Mouse (Mus musculus): ENCODE data around the gene Pygb.

DNA sequence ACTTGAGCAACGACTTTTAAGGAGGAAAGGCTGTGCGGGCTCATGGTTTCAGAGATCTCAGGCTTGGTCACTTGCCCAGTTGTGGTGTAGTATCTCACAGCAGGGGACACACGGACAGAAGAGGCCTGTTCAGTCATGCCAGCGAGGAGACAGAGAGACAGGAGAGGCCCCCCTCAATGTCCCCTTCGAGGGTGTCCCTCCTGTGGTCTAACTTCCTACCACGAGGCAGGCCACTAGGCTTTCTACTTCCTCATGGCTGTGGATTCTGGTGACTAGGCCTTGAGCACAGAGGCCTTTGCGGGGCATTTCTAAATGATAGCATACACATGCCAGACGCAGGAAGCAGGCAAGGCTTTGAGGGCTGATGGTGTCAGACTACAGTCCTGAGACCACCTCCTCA, 36.5 kb downstream of the Pygb start:
- no peak for TF ChIP-seq CTCF (IDR thresholded peaks at IDR 0.05; ENCODE audit: low read depth)
- no peak for TF ChIP-seq EP300 (optimal IDR thresholded peaks at IDR 0.05)

Measured in stomach, postnatal 0 days (tissue).